In genomic region chr2:125870159-125870558, GRCm38 (mm10) we compare ENCODE assay signal across 21 mouse cellular contexts. TPM values are rescaled to one million over a fixed set of nuclear protein-coding genes. Genes with fewer than 3 reads are reported as not detected.
A peak's percentile ranks its signal among the peaks of the same experiment; 100 is the strongest.
DNase-seq lines count a peak whose midpoint lies in the region; ATAC-seq and TF ChIP-seq lines count a peak whose summit lies in the region.
"Had no signal": no experiment of that assay in that cellular context is flagged by ENCODE, and none has a peak within 500 bp of the region (broad histone marks: within the 10 kb centered on the region; RNA-seq: fewer than 3 reads in every experiment).

No protein-coding gene starts in this region.

- peaks cover 18% of the 10 kb centered on the region for H3K4me1 ChIP-seq in kidney, embryonic 15.5 days
- 0 out of 2 replicates have a peak, but pooled peaks cover 10% of the 10 kb centered on the region for H3K4me1 ChIP-seq in kidney, postnatal 0 days (replicated peaks; ENCODE audit: insufficient read depth, low read length)

- H3K9me3 ChIP-seq in kidney, embryonic 15.5 days (replicated peaks) = no peaks in the 10 kb centered on the region
- H3K9me3 ChIP-seq in kidney, postnatal 0 days (replicated peaks; ENCODE audit: low read length) = no peaks in the 10 kb centered on the region
- H3K9me3 ChIP-seq: embryonic facial prominence, embryonic 13.5 days; embryonic facial prominence, embryonic 15.5 days; forebrain, embryonic 10.5 days; forebrain, embryonic 12.5 days had no signal

- no peak for TF ChIP-seq CTCF in kidney, postnatal 0 days (IDR thresholded peaks at IDR 0.05; ENCODE audit: low read depth)

- DNase-seq in kidney, postnatal 4 days = no peak
- DNase-seq in kidney, postnatal 0 days (ENCODE audit: low spot score) = peak; percentile 74
- DNase-seq in kidney, adult 18-20 months = no peak
- DNase-seq: adrenal gland, adult 2 months; adrenal gland, postnatal 10 days; adrenal gland, postnatal 25 days; cerebellum, adult 11 months; cerebellum, adult 18-20 months; cerebellum, adult 8-10 months; cerebellum, adult 9-11 months; cerebellum, postnatal 14 days; cerebellum, postnatal 36 days; embryo, embryonic 11 days had no signal

- no peak overlapping the region for H3K27ac ChIP-seq in kidney, embryonic 15.5 days
- no peak overlapping the region for H3K27ac ChIP-seq in kidney, postnatal 0 days
- H3K27ac ChIP-seq: embryonic facial prominence, embryonic 13.5 days; embryonic facial prominence, embryonic 15.5 days; forebrain, embryonic 10.5 days; forebrain, embryonic 12.5 days had no signal

- H3K9ac ChIP-seq in kidney, embryonic 15.5 days = no peak overlapping the region
- H3K9ac ChIP-seq in kidney, postnatal 0 days (ENCODE audit: low read depth, low read length) = no peak overlapping the region
- H3K9ac ChIP-seq: embryonic facial prominence, embryonic 13.5 days; embryonic facial prominence, embryonic 15.5 days; forebrain, embryonic 12.5 days had no signal

- H3K36me3 ChIP-seq in kidney, embryonic 15.5 days = peaks cover 10% of the 10 kb centered on the region; the same call in 1 of the 2 replicates
- H3K36me3 ChIP-seq in kidney, postnatal 0 days (ENCODE audit: insufficient read depth, low read length) = peaks cover 4% of the 10 kb centered on the region; the same call in 1 of the 2 replicates
- H3K36me3 ChIP-seq: embryonic facial prominence, embryonic 15.5 days; forebrain, embryonic 10.5 days; forebrain, embryonic 12.5 days had no signal

- no peaks in the 10 kb centered on the region for H3K27me3 ChIP-seq in kidney, embryonic 15.5 days
- no peaks in the 10 kb centered on the region for H3K27me3 ChIP-seq in kidney, postnatal 0 days (ENCODE audit: insufficient read depth, low read length)
- H3K27me3 ChIP-seq: embryonic facial prominence, embryonic 13.5 days; embryonic facial prominence, embryonic 15.5 days; forebrain, embryonic 12.5 days had no signal

- WGBS in kidney, embryonic 15.5 days = 53% methylated on average over 3 of the region's 3 CpGs
- WGBS in kidney, postnatal 0 days = 60% methylated on average over 3 of the region's 3 CpGs

- H3K4me3 ChIP-seq in kidney, embryonic 15.5 days (replicated peaks) = no peak overlapping the region
- no peak overlapping the region for H3K4me3 ChIP-seq in kidney, postnatal 0 days (replicated peaks; ENCODE audit: low read depth, low read length)
- H3K4me3 ChIP-seq: embryonic facial prominence, embryonic 13.5 days; embryonic facial prominence, embryonic 15.5 days; erythroblast, embryonic 14.5 days; forebrain, embryonic 10.5 days; forebrain, embryonic 12.5 days had no signal

- ATAC-seq in kidney, embryonic 15.5 days (replicated peaks; ENCODE audit: low FRiP score) = peak; percentile 80
- peak; percentile 67 for ATAC-seq in kidney, postnatal 0 days (replicated peaks; ENCODE audit: low FRiP score, low read depth)
- ATAC-seq: forebrain, embryonic 14.5 days; forebrain, embryonic 16.5 days had no signal

- H3K4me2 ChIP-seq in kidney, embryonic 15.5 days = no peak overlapping the region
- H3K4me2 ChIP-seq in kidney, postnatal 0 days (ENCODE audit: low read length) = no peak overlapping the region
- H3K4me2 ChIP-seq: embryonic facial prominence, embryonic 13.5 days; embryonic facial prominence, embryonic 15.5 days; forebrain, embryonic 12.5 days had no signal

RNA-seq across cellular contexts. Expression of gene Cops2, which starts 11.2 kb away (rescaled TPM):
- 80.0 and 86.0 TPM in 2 replicates for polyA plus RNA-seq in kidney, embryonic 15.5 days (2015; fragmentation: Nextera tagmentation; extraction: Ambion mirVana)
- polyA plus RNA-seq in kidney, postnatal 0 days (2015; fragmentation: Nextera tagmentation; extraction: Ambion mirVana) = 65.2 and 67.9 TPM in 2 replicates

RNA-seq across cellular contexts. Expression of gene Galk2, which starts 11.2 kb away (rescaled TPM):
- 57.8 and 61.2 TPM in 2 replicates for polyA plus RNA-seq in kidney, embryonic 15.5 days (2015; fragmentation: Nextera tagmentation; extraction: Ambion mirVana)
- polyA plus RNA-seq in kidney, postnatal 0 days (2015; fragmentation: Nextera tagmentation; extraction: Ambion mirVana) = 60.6 and 63.8 TPM in 2 replicates
